Mouse (Mus musculus) intestine, embryonic 14.5 days (tissue): Measurements from ENCODE around the gene D3Ertd254e. TPM values are rescaled to one million over a fixed set of nuclear protein-coding genes. Genes with fewer than 3 reads are reported as not detected.

ENCODE experiments used
- ATAC-seq: fragments of 200-750 bp; cut with Nextera tagmentation; replicated peaks from 2 replicates; pipeline ENCODE4 v1.8.0; 2017; ENCODE audit warnings: low read depth, moderate number of reproducible peaks, moderate TSS enrichment, moderate library complexity; ENCODE audit not compliant: low FRiP score, low TSS enrichment
- DNase-seq: peaks from one replicate; pipeline ENCODE4 v3.0.0-alpha.2; 2018; ENCODE audit warnings: low spot score
- H3K27ac ChIP-seq: fragments of 300-500 bp; sonication (generic); 2 replicates; pipeline ENCODE4 v1.5.1; 2014; ENCODE audit warnings: low read depth, mild to moderate bottlenecking, control low read depth
- H3K27me3 ChIP-seq: fragments of 300-500 bp; sonication (generic); replicated peaks from 2 replicates; pipeline ENCODE4 v1.6.1; 2014; ENCODE audit warnings: low read length, control low read depth; ENCODE audit not compliant: control insufficient read depth, insufficient read depth
- H3K36me3 ChIP-seq: fragments of 300-500 bp; sonication (generic); 2 replicates; pipeline ENCODE4 v1.6.1; 2014; ENCODE audit warnings: low read length, control low read depth; ENCODE audit not compliant: control insufficient read depth, insufficient read depth
- H3K4me1 ChIP-seq: fragments of 300-500 bp; sonication (generic); replicated peaks from 2 replicates; pipeline ENCODE4 v1.6.1; 2014; ENCODE audit warnings: low read length, control low read depth, mixed read lengths; ENCODE audit not compliant: control insufficient read depth, insufficient read depth
- H3K4me2 ChIP-seq: fragments of 300-500 bp; sonication (generic); 2 replicates; pipeline ENCODE4 v1.6.1; 2014; ENCODE audit warnings: low read length
- H3K4me3 ChIP-seq: fragments of 300-500 bp; sonication (generic); 2 replicates; pipeline ENCODE4 v1.5.1; 2014; ENCODE audit warnings: low read depth, low read length, control low read depth, mixed read lengths
- H3K9ac ChIP-seq: fragments of 300-500 bp; sonication (generic); 2 replicates; pipeline ENCODE4 v1.6.1; 2014; ENCODE audit warnings: mild to moderate bottlenecking, low read length
- H3K9me3 ChIP-seq: fragments of 300-500 bp; sonication (generic); 2 replicates; pipeline ENCODE4 v1.6.1; 2016; ENCODE audit warnings: low read length, control low read depth; ENCODE audit not compliant: control insufficient read depth
- WGBS: fragments of 180-500 bp; shearing (Covaris S2); extraction: QIAGEN DNeasy Blood & Tissue Kit; methylation state at CpG from one replicate; pipeline ENCODE4 v1.1.7; 2014; 5-methylcytosine and 5-hydroxymethylcytosine counted together
- polyA plus RNA-seq: library from polyadenylated mRNA; unstranded; fragments of >200 nt; fragmentation: Nextera tagmentation; extraction: Ambion mirVana; gene quantifications from 2 replicates; pipeline ENCODE4 v1.2.1, GENCODE M21; 2014

The D3Ertd254e gene
- polyA plus RNA-seq, 1 experiment from 2014 or later: 7.8 TPM

DNA sequence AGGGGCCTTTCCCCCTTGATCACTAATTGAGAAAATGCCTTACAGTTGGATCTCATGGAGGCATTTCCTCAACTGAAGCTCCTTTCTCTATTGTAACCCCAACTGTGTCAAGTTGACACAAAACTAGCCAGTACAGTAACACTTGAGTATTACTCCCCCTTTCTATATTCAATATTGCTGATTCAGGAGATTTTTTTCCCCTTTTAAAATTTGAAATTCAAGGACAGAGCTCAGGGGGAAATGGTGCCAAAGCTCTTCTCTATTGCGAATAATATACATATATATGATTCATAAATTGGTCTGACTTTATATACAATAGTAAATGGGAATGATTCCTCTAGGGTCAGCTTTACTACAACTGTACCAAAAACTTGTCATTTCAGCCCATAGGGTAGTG, 282 bp upstream of the D3Ertd254e start:
- Histone ChIP-seq H3K4me3 (peak overlapping the region; percentile 68), H3K9me3 (no peaks in the 10 kb centered on the region), H3K9ac (no peak overlapping the region), H3K27ac (no peak overlapping the region; the same call in 1 of the 2 replicates), H3K36me3 (no peaks in the 10 kb centered on the region), H3K4me2 (peak overlapping the region; percentile 68; the same call in 1 of the 2 replicates), H3K4me1 (peaks cover 15% of the 10 kb centered on the region), H3K27me3 (no peaks in the 10 kb centered on the region)
- WGBS: 5% methylated on average over 1 of the region's 1 CpGs
- DNase-seq: no peak
- no peak; the same call in 1 of the 2 replicates for ATAC-seq

DNA sequence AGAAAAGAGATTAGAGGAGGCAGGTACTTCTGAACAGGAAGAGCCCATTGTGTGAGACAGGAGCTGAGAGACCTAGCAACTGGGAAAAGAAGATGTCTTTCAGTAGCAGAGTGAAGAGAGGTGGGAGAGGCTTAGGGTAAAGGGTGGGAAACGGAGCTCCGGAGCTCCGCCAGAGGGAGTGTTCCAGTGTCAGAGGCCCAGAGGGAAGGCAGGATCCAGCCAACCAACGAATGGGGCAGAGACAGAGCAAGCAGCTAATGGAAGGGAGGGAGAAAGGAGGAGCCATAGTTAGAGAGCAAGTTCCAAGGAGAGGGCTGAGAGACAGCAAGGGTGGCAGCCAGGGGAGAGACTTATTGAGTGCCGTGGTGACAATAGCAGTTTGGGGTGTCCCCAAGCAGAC, 4.5 kb downstream of the D3Ertd254e start:
- Histone ChIP-seq H3K4me1 (peaks cover 15% of the 10 kb centered on the region), H3K27ac (no peak overlapping the region), H3K4me3 (no peak overlapping the region), H3K9ac (no peak overlapping the region), H3K9me3 (peaks cover 2% of the 10 kb centered on the region; the same call in 1 of the 2 replicates), H3K36me3 (peaks cover 11% of the 10 kb centered on the region), H3K27me3 (no peaks in the 10 kb centered on the region), H3K4me2 (no peak overlapping the region)
- DNase-seq (no peak), ATAC-seq (no peak)
- 27% methylated on average over 5 of the region's 5 CpGs for WGBS

DNA sequence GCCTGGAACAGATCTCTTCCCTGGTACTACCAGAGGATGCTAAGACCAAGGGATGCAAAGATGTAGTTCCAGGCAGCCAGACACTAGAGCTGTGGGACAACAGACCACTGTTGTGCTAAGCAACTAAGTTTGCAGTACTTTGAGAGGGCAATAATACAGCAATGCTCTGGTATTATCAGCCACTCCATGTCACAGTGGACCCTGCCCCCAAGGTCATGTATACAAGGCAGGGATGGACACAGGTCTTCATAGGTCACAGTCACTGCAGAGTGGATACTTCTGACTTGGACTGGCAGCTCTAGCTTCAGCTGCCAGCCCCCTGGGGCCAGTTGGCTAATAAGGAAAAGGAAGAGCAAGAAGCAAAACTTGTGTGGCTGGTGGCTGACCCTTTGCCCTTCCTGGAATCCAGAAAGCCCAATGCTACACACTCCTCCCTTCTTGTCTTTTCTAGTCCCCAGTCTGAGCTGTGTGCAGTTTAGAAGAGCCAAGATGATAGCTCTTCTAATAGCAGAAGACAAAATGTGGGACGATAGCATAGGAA, 19.9 kb downstream of the D3Ertd254e start:
- Histone ChIP-seq H3K27ac (no peak overlapping the region), H3K36me3 (peaks cover 26% of the 10 kb centered on the region), H3K4me2 (no peak overlapping the region), H3K9ac (no peak overlapping the region), H3K4me1 (no peaks in the 10 kb centered on the region), H3K9me3 (no peaks in the 10 kb centered on the region), H3K27me3 (no peaks in the 10 kb centered on the region), H3K4me3 (no peak overlapping the region)
- ATAC-seq (no peak), DNase-seq (no peak)
- WGBS: 92% methylated on average over 1 of the region's 1 CpGs

DNA sequence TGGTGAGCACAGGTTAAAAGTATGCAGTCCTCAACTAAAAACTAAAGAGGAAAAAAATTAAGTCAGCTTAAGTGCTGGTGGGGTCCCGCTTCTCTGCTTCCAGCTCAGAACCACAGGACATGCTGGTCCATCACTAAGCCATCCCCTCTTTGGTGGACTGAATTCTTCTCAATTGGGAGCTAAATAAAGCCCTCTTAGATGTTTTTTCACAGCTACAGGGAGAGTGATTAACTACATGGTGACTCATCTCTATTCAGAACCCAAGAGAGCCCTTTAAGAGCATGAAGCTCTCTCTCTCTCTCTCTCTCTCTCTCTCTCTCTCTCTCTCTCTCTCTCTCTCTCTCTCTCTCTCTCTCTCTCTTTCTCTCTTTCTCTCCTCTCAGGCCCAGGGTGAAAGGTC, 20.5 kb downstream of the D3Ertd254e start:
- H3K9ac ChIP-seq: no peak overlapping the region
- no peaks in the 10 kb centered on the region for H3K4me1 ChIP-seq
- H3K27me3 ChIP-seq: no peaks in the 10 kb centered on the region
- no peak overlapping the region for H3K4me3 ChIP-seq
- H3K4me2 ChIP-seq: no peak overlapping the region
- no peak overlapping the region for H3K27ac ChIP-seq
- ATAC-seq: no peak
- H3K36me3 ChIP-seq: peaks cover 20% of the 10 kb centered on the region
- H3K9me3 ChIP-seq: no peaks in the 10 kb centered on the region
- WGBS: 89% methylated on average over 1 of the region's 1 CpGs
- no peak for DNase-seq

DNA sequence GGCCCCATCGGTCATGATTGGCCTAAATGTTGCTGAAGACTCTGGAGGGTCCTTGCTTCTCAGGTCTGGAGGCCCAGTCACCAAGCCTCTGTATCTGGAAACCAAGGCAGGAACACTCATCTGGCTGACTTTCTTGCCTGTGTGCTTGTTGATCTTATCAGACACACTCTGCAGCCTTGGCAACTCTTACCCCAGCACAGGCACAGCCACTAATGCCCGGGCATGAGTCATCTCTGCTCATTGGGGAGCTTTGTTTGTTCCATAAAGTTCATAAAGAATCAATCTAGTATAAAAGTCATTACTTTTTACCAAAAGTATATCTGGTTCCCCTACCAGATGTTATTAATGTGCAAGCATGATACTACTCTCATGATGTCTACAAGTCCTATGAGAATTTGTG, 22.9 kb downstream of the D3Ertd254e start:
- Histone ChIP-seq H3K9me3 (no peaks in the 10 kb centered on the region), H3K27me3 (no peaks in the 10 kb centered on the region), H3K9ac (no peak overlapping the region), H3K27ac (no peak overlapping the region), H3K4me1 (no peaks in the 10 kb centered on the region), H3K36me3 (0 out of 2 replicates have a peak, but pooled peaks cover 3% of the 10 kb centered on the region), H3K4me2 (no peak overlapping the region), H3K4me3 (no peak overlapping the region)
- no peak for DNase-seq
- ATAC-seq: no peak
- 93% methylated on average over 2 of the region's 2 CpGs for WGBS

DNA sequence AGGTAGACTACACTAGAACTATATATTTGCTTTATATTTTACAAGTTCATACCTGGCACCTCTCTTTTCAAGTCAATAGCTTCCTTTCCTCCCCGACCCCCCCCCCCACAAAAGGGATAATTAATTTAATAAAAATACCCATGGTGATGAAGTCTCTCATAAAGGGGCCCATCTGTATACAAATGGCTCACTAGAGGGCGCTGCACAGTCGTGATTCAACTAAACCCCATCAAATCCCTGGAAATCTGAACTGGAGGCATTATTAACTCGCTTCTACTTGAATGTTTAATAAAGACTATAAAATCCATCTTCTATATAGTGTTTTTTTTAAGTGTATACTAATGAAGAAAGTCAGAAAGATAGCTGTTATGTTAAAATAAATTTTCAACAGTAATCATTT, 30.7 kb downstream of the D3Ertd254e start:
- no peak overlapping the region for H3K9ac ChIP-seq
- DNase-seq: peak; percentile 61
- H3K36me3 ChIP-seq: no peaks in the 10 kb centered on the region
- 12% methylated on average over 4 of the region's 4 CpGs for WGBS
- no peaks in the 10 kb centered on the region for H3K27me3 ChIP-seq
- no peak overlapping the region for H3K4me3 ChIP-seq
- H3K4me1 ChIP-seq: no peaks in the 10 kb centered on the region
- H3K9me3 ChIP-seq: no peaks in the 10 kb centered on the region
- ATAC-seq: no peak
- no peak overlapping the region for H3K4me2 ChIP-seq
- H3K27ac ChIP-seq: no peak overlapping the region

DNA sequence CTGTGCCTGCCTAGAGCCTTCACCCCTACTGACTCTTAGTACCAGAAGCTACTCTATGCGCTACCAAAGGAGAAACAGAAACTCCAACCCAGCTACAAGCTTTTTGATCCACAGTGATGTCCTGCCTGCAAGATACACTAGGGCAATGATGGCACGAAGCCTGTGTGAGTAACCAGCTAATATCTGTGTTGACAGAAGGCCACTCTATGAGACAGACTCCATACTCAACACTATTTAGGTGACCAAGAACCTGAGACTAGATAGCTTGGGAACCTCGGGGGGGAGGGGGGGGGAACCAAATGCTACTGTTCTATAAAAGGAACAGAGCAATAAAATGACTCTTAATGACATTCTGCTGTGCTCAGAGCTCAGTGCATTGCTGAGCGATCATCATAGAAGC, 35.7 kb downstream of the D3Ertd254e start:
- no peaks in the 10 kb centered on the region for H3K27me3 ChIP-seq
- H3K36me3 ChIP-seq: no peaks in the 10 kb centered on the region
- DNase-seq (no peak), ATAC-seq (no peak)
- no peak overlapping the region for H3K4me2 ChIP-seq
- H3K9ac ChIP-seq: no peak overlapping the region
- H3K27ac ChIP-seq: no peak overlapping the region
- no peaks in the 10 kb centered on the region for H3K4me1 ChIP-seq
- WGBS: 90% methylated on average over 4 of the region's 4 CpGs
- H3K9me3 ChIP-seq: no peaks in the 10 kb centered on the region
- H3K4me3 ChIP-seq: no peak overlapping the region

DNA sequence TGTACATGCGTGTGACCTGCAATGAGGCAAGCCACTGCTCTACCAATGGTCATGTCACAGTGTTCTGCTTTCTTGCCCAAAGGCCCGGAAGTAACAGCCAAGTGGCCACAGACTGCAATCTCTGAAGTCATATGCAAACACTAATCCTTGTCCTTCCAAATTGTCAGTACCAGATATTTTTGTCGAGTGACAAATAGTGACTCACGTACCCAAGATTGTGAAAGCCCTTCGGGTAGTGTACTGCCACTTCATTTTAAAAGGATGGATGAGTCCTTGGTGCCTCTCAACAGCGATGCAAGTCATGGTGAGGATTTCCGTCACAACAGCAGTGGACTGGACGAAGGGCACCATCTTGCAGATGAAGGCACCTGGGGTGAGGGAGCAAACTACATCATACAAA, 38.4 kb downstream of the D3Ertd254e start:
- Histone ChIP-seq H3K9ac (no peak overlapping the region), H3K4me2 (no peak overlapping the region), H3K4me1 (no peaks in the 10 kb centered on the region), H3K4me3 (no peak overlapping the region), H3K9me3 (no peaks in the 10 kb centered on the region), H3K36me3 (no peaks in the 10 kb centered on the region), H3K27me3 (no peaks in the 10 kb centered on the region), H3K27ac (no peak overlapping the region)
- ATAC-seq (no peak), DNase-seq (no peak)
- 85% methylated on average over 8 of the region's 8 CpGs for WGBS

DNA sequence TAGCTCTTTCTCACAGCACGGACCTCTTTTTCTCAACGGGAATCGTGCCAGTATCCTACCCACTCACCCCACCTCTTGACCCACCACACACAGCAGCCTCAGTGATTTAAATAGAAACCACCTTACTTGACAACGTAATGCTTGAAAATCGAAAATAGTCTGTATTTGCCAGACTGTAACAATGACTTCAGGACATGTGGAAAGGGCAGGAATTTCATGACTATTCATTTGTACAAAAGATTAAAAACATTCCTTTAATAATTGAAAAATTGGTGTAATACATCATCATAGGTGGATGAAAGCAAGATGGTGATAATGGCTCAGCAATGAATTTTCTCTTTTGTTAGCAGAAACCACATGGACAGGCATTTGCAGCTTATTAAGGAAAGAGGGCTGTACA, 50.3 kb downstream of the D3Ertd254e start:
- H3K27me3 ChIP-seq: no peaks in the 10 kb centered on the region
- no peak for ATAC-seq
- no peak overlapping the region for H3K9ac ChIP-seq
- no peak overlapping the region for H3K4me2 ChIP-seq
- no peaks in the 10 kb centered on the region for H3K9me3 ChIP-seq
- 73% methylated on average over 5 of the region's 5 CpGs for WGBS
- no peak for DNase-seq
- H3K27ac ChIP-seq: no peak overlapping the region
- no peaks in the 10 kb centered on the region for H3K36me3 ChIP-seq
- H3K4me3 ChIP-seq: no peak overlapping the region
- no peaks in the 10 kb centered on the region for H3K4me1 ChIP-seq
